Mouse (Mus musculus) ES-Bruce4 (cell line): ENCODE measurements around the gene Trim60.

Experiments
- CTCF ChIP-seq: IDR thresholded peaks from one replicate; pipeline ENCODE4 v1.8.1; 2011; ENCODE audit warnings: low read depth, low read length
- EP300 ChIP-seq: IDR thresholded peaks from 2 replicates; pipeline ENCODE4 v1.6.1; 2011; ENCODE audit warnings: low read depth, low read length; ENCODE audit not compliant: insufficient read depth
- POLR2A ChIP-seq: IDR thresholded peaks from one replicate; pipeline ENCODE4 v1.8.1; 2011; ENCODE audit warnings: low read length; ENCODE audit not compliant: insufficient read depth

- no peak for TF ChIP-seq CTCF
- TF ChIP-seq POLR2A: no peak
- peak; percentile 51; the same call in 1 of the 2 replicates for TF ChIP-seq EP300
Measured at GRCm38 (mm10) chr8:65067694-65068472, 49.5 kb upstream of the Trim60 start.
